Mouse (Mus musculus) cortical plate, adult 2 months (tissue): ENCODE data around the gene Dusp28. TPM values are rescaled to one million over a fixed set of nuclear protein-coding genes. Genes with fewer than 3 reads are reported as not detected.
A peak's percentile ranks its signal among the peaks of the same experiment; 100 is the strongest.

Experiments used
- H3K27ac ChIP-seq: fragments of 200-500 bp; 2 replicates; pipeline ENCODE4 v1.5.1; 2012; ENCODE audit warnings: low read length, control low read depth, inconsistent platforms; ENCODE audit not compliant: insufficient read depth
- H3K4me1 ChIP-seq: fragments of 200-500 bp; 2 replicates; pipeline ENCODE4 v1.6.1; 2011; ENCODE audit warnings: low read length; ENCODE audit not compliant: control insufficient read depth, insufficient read depth
- H3K4me3 ChIP-seq: fragments of 200-500 bp; 2 replicates; pipeline ENCODE4 v1.5.1; 2011; ENCODE audit warnings: mild to moderate bottlenecking, low read length, control low read depth; ENCODE audit not compliant: insufficient read depth
- CTCF ChIP-seq: fragments of 200-500 bp; IDR thresholded peaks from 2 replicates; pipeline ENCODE4 v1.5.1; 2011; ENCODE audit warnings: mild to moderate bottlenecking, control low read depth, low read length; ENCODE audit not compliant: insufficient read depth; ENCODE audit errors: extremely low read depth
- POLR2A ChIP-seq: fragments of 200-500 bp; IDR thresholded peaks from 2 replicates; pipeline ENCODE4 v1.6.1; 2011; ENCODE audit warnings: mild to moderate bottlenecking, low read length, control low read depth; ENCODE audit not compliant: insufficient read depth; ENCODE audit errors: extremely low read depth
- polyA plus RNA-seq: library from polyadenylated mRNA; depleted of rRNA; stranded (reverse); fragments of >200 nt; gene quantifications from 2 replicates; pipeline ENCODE4 v1.2.3, GENCODE M21; 2012

The Dusp28 gene
- polyA plus RNA-seq, 1 experiment: 55.3 TPM

- Histone ChIP-seq H3K4me1 (peaks cover 7% of the 10 kb centered on the region; the same call in 1 of the 2 replicates), H3K4me3 (peak overlapping the region; percentile 58), H3K27ac (no peak overlapping the region)
- TF ChIP-seq POLR2A (0 out of 2 replicates have a peak, but pooled peaks have one; percentile 13), CTCF (no peak)
Observed at GRCm38 (mm10) chr1:92912286-92912685, 5.5 kb downstream of the Dusp28 start.

GRCm38 (mm10) chr1:92914239-92914638 lies 7.5 kb downstream of the Dusp28 start:
- no peak overlapping the region for H3K27ac ChIP-seq
- TF ChIP-seq CTCF (no peak), POLR2A (no peak)
- H3K4me1 ChIP-seq: peaks cover 7% of the 10 kb centered on the region; the same call in 1 of the 2 replicates
- no peak overlapping the region for H3K4me3 ChIP-seq

GRCm38 (mm10) chr1:92914993-92915392 lies 8.2 kb downstream of the Dusp28 start:
- H3K4me1 ChIP-seq: peaks cover 5% of the 10 kb centered on the region; the same call in 1 of the 2 replicates
- no peak overlapping the region for H3K4me3 ChIP-seq
- no peak overlapping the region for H3K27ac ChIP-seq
- TF ChIP-seq POLR2A (no peak), CTCF (no peak)

GRCm38 (mm10) chr1:92916725-92917124 lies 9.9 kb downstream of the Dusp28 start:
- H3K27ac ChIP-seq: no peak overlapping the region
- TF ChIP-seq CTCF: no peak
- no peak for TF ChIP-seq POLR2A
- no peak overlapping the region for H3K4me3 ChIP-seq
- peaks cover 5% of the 10 kb centered on the region; the same call in 1 of the 2 replicates for H3K4me1 ChIP-seq

- Histone ChIP-seq H3K27ac (no peak overlapping the region), H3K4me1 (no peaks in the 10 kb centered on the region), H3K4me3 (no peak overlapping the region)
- TF ChIP-seq POLR2A: no peak
- TF ChIP-seq CTCF: no peak
Observed at GRCm38 (mm10) chr1:92919151-92919550, 12.4 kb downstream of the Dusp28 start.

GRCm38 (mm10) chr1:92919775-92920174 lies 13.0 kb downstream of the Dusp28 start:
- no peaks in the 10 kb centered on the region for H3K4me1 ChIP-seq
- no peak for TF ChIP-seq POLR2A
- TF ChIP-seq CTCF: no peak
- H3K4me3 ChIP-seq: no peak overlapping the region
- no peak overlapping the region for H3K27ac ChIP-seq

- Histone ChIP-seq H3K4me3 (no peak overlapping the region), H3K4me1 (no peaks in the 10 kb centered on the region), H3K27ac (no peak overlapping the region)
- no peak for TF ChIP-seq CTCF
- TF ChIP-seq POLR2A: no peak
Observed at GRCm38 (mm10) chr1:92920474-92921200, 13.9 kb downstream of the Dusp28 start.

- no peak overlapping the region for H3K27ac ChIP-seq
- no peak overlapping the region for H3K4me3 ChIP-seq
- no peaks in the 10 kb centered on the region for H3K4me1 ChIP-seq
- no peak for TF ChIP-seq POLR2A
Observed at GRCm38 (mm10) chr1:92921496-92921895, 14.7 kb downstream of the Dusp28 start.

GRCm38 (mm10) chr1:92930171-92930706 lies 23.5 kb downstream of the Dusp28 start:
- no peak for TF ChIP-seq CTCF
- no peak for TF ChIP-seq POLR2A

GRCm38 (mm10) chr1:92933611-92934010 lies 26.8 kb downstream of the Dusp28 start:
- H3K27ac ChIP-seq: peak overlapping the region; percentile 38
- TF ChIP-seq POLR2A (no peak), CTCF (no peak)
- peak overlapping the region; percentile 49 for H3K4me3 ChIP-seq
- peaks cover 2% of the 10 kb centered on the region; the same call in 1 of the 2 replicates for H3K4me1 ChIP-seq

More at GRCm38 (mm10) chr1:92930171-92930706, 23.5 kb downstream of the Dusp28 start:
- H3K4me3 ChIP-seq: no peak overlapping the region
- H3K27ac ChIP-seq: no peak overlapping the region
- H3K4me1 ChIP-seq: no peaks in the 10 kb centered on the region

GRCm38 (mm10) chr1:92934182-92934827 lies 27.5 kb downstream of the Dusp28 start, which contains the start of gene Capn10:
Gene Capn10 (plus strand): TSS chr1:92934376.
- peak within 1 kb of the TSS; percentile 75 for H3K27ac ChIP-seq
- H3K4me1 ChIP-seq: peaks cover 2% of the 10 kb centered on the region; the same call in 1 of the 2 replicates
- peak; percentile 90 for TF ChIP-seq POLR2A
- TF ChIP-seq CTCF: no peak
- peak within 1 kb of the TSS; percentile 49 for H3K4me3 ChIP-seq
